Mouse (Mus musculus) layer of hippocampus, postnatal 25 days (tissue): ENCODE data around the gene Cfap45. TPM values are rescaled to one million over a fixed set of nuclear protein-coding genes. Genes with fewer than 3 reads are reported as not detected.

ENCODE experiments used
- total RNA-seq, 2 experiments: library from RNA; stranded (reverse); gene quantifications; 2 replicates each; pipeline ENCODE4 v1.2.3; 2021

The Cfap45 gene
- total RNA-seq, 2 experiments from 2014 or later: 3.1 to 3.9 TPM

Other genes with a start within 250 kb of the Cfap45 start
- gene Atp1a2, start 222.7 kb upstream of the Cfap45 start, total RNA-seq: 100 to 1,000 TPM; 592 to 599 TPM
- 10 to 100 TPM; 59.0 to 68.9 TPM for gene Kcnj9, start 191.5 kb upstream of the Cfap45 start, total RNA-seq
- 10 to 100 TPM; 84.0 to 88.1 TPM for gene Kcnj10, start 179.6 kb upstream of the Cfap45 start, total RNA-seq
- gene Pigm, start 144.3 kb upstream of the Cfap45 start, total RNA-seq: 1 to 10 TPM; 8.6 to 8.9 TPM
- gene Slamf9, start 45.4 kb upstream of the Cfap45 start, total RNA-seq: not detected
- gene Igsf9, start 39.0 kb upstream of the Cfap45 start, total RNA-seq: 1 to 10 TPM; 5.6 to 8.2 TPM
- 10 to 100 TPM; 10.4 to 12.1 TPM for gene Tagln2, start 20.8 kb upstream of the Cfap45 start, total RNA-seq
- gene Vsig8, start 35.1 kb downstream of the Cfap45 start, total RNA-seq: under 1 TPM; 0.39 to 0.56 TPM
- gene Slamf8, start 69.8 kb downstream of the Cfap45 start, total RNA-seq: not detected
- not detected for gene Fcrl6, start 81.8 kb downstream of the Cfap45 start, total RNA-seq
- gene Dusp23, start 112.2 kb downstream of the Cfap45 start, total RNA-seq: 1 to 10 TPM; 6.8 to 8.8 TPM
- not detected for gene Crp, start 177.3 kb downstream of the Cfap45 start, total RNA-seq